Mouse (Mus musculus) heart, embryonic 16.5 days (tissue): Measurements from ENCODE around the gene Scn1b. TPM values are rescaled to one million over a fixed set of nuclear protein-coding genes. Genes with fewer than 3 reads are reported as not detected.
A peak's percentile ranks its signal among the peaks of the same experiment; 100 is the strongest.

Experiments
- ATAC-seq: fragments of 200-750 bp; cut with Nextera tagmentation; replicated peaks from 2 replicates; pipeline ENCODE4 v1.8.0; 2017; ENCODE audit warnings: moderate number of reproducible peaks; ENCODE audit not compliant: insufficient read depth, low FRiP score; ENCODE audit errors: extremely low read depth
- H3K27ac ChIP-seq: fragments of 300-500 bp; sonication (generic); 2 replicates; pipeline ENCODE4 v1.5.1; 2014; ENCODE audit warnings: mild to moderate bottlenecking, low read length, control low read depth, moderate library complexity
- H3K27me3 ChIP-seq: fragments of 300-500 bp; sonication (generic); 2 replicates; pipeline ENCODE4 v1.6.1; 2014; ENCODE audit warnings: low read length, mixed read lengths; ENCODE audit not compliant: control insufficient read depth, insufficient read depth
- H3K36me3 ChIP-seq: fragments of 300-500 bp; sonication (generic); 2 replicates; pipeline ENCODE4 v1.6.1; 2014; ENCODE audit not compliant: control insufficient read depth, insufficient read depth
- H3K4me1 ChIP-seq: fragments of 300-500 bp; sonication (generic); 2 replicates; pipeline ENCODE4 v1.6.1; 2014; ENCODE audit warnings: low read length, mixed read lengths; ENCODE audit not compliant: control insufficient read depth, insufficient read depth
- H3K4me2 ChIP-seq: fragments of 300-500 bp; sonication (generic); 2 replicates; pipeline ENCODE4 v1.6.1; 2014; ENCODE audit warnings: low read depth, mild to moderate bottlenecking, control low read depth, low read length
- H3K4me3 ChIP-seq: fragments of 300-500 bp; sonication (generic); 2 replicates; pipeline ENCODE4 v1.5.1; 2014; ENCODE audit warnings: mild to moderate bottlenecking, control low read depth, low read length
- H3K9ac ChIP-seq: fragments of 300-500 bp; sonication (generic); 2 replicates; pipeline ENCODE4 v1.6.1; 2014; ENCODE audit warnings: low read length, control low read depth
- H3K9me3 ChIP-seq: fragments of 300-500 bp; sonication (generic); replicated peaks from 2 replicates; pipeline ENCODE4 v1.6.1; 2016; ENCODE audit warnings: low read length; ENCODE audit not compliant: control insufficient read depth
- WGBS: fragments of 180-500 bp; shearing (Covaris S2); extraction: QIAGEN DNeasy Blood & Tissue Kit; methylation state at CpG from one replicate; pipeline ENCODE4 v1.1.7; 2014; 5-methylcytosine and 5-hydroxymethylcytosine counted together
- polyA plus RNA-seq: library from polyadenylated mRNA; unstranded; fragments of >200 nt; fragmentation: Nextera tagmentation; extraction: Ambion mirVana; gene quantifications from 2 replicates; pipeline ENCODE4 v1.2.1, GENCODE M21; 2015

The Scn1b gene
- polyA plus RNA-seq, 1 experiment from 2014 or later, result 2.8 TPM

- whole genome bisulfite sequencing, result 72% methylated on average over 5 of the region's 5 CpGs
Observed at GRCm38 (mm10) chr7:31124381-31124780, 2.4 kb downstream of the Scn1b start.

GRCm38 (mm10) chr7:31123697-31124096 lies 3.1 kb downstream of the Scn1b start:
- Histone ChIP-seq H3K4me3 (no peak overlapping the region), H3K27ac (no peak overlapping the region), H3K4me2 (no peak overlapping the region), H3K36me3 (peaks cover 3% of the 10 kb centered on the region), H3K27me3 (peaks cover 20% of the 10 kb centered on the region), H3K9ac (no peak overlapping the region), H3K9me3 (no peaks in the 10 kb centered on the region), H3K4me1 (peaks cover 10% of the 10 kb centered on the region)
- 76% methylated on average over 3 of the region's 3 CpGs for WGBS
- ATAC-seq, result no peak

More at GRCm38 (mm10) chr7:31124381-31124780, 2.4 kb downstream of the Scn1b start:
- peaks cover 9% of the 10 kb centered on the region for H3K36me3 ChIP-seq
- no peak overlapping the region for H3K27ac ChIP-seq
- H3K9ac ChIP-seq, result no peak overlapping the region
- peaks cover 20% of the 10 kb centered on the region for H3K27me3 ChIP-seq
- no peaks in the 10 kb centered on the region for H3K9me3 ChIP-seq
- no peak overlapping the region for H3K4me2 ChIP-seq
- no peak for ATAC-seq
- H3K4me1 ChIP-seq, result peaks cover 10% of the 10 kb centered on the region
- no peak overlapping the region for H3K4me3 ChIP-seq

- Histone ChIP-seq H3K4me3 (no peak overlapping the region), H3K4me1 (peaks cover 16% of the 10 kb centered on the region), H3K9ac (no peak overlapping the region), H3K9me3 (no peaks in the 10 kb centered on the region), H3K36me3 (no peaks in the 10 kb centered on the region), H3K27ac (no peak overlapping the region), H3K4me2 (no peak overlapping the region), H3K27me3 (peaks cover 20% of the 10 kb centered on the region)
- WGBS, result 83% methylated on average over 16 of the region's 16 CpGs
- ATAC-seq, result no peak
Observed at GRCm38 (mm10) chr7:31122641-31123631, 3.9 kb downstream of the Scn1b start.

GRCm38 (mm10) chr7:31119556-31119955 lies 7.2 kb downstream of the Scn1b start:
- no peak overlapping the region for H3K9ac ChIP-seq
- 79% methylated on average over 5 of the region's 5 CpGs for WGBS
- no peaks in the 10 kb centered on the region for H3K9me3 ChIP-seq
- H3K4me2 ChIP-seq, result no peak overlapping the region
- H3K4me3 ChIP-seq, result no peak overlapping the region
- peaks cover 20% of the 10 kb centered on the region for H3K4me1 ChIP-seq
- ATAC-seq, result no peak
- no peaks in the 10 kb centered on the region for H3K27me3 ChIP-seq
- no peaks in the 10 kb centered on the region for H3K36me3 ChIP-seq
- H3K27ac ChIP-seq, result no peak overlapping the region

- peak overlapping the region; percentile 23; the same call in 1 of the 2 replicates for H3K9ac ChIP-seq
- no peaks in the 10 kb centered on the region for H3K9me3 ChIP-seq
- ATAC-seq, result no peak
- H3K36me3 ChIP-seq, result no peaks in the 10 kb centered on the region
- no peaks in the 10 kb centered on the region for H3K27me3 ChIP-seq
- H3K27ac ChIP-seq, result peak overlapping the region; percentile 72
- WGBS, result 64% methylated on average over 7 of the region's 7 CpGs
- peaks cover 20% of the 10 kb centered on the region for H3K4me1 ChIP-seq
- H3K4me3 ChIP-seq, result no peak overlapping the region
- no peak overlapping the region for H3K4me2 ChIP-seq
Observed at GRCm38 (mm10) chr7:31118486-31118885, 8.3 kb downstream of the Scn1b start.

GRCm38 (mm10) chr7:31117465-31117864 lies 9.3 kb downstream of the Scn1b start:
- 90% methylated on average over 11 of the region's 11 CpGs for WGBS
- no peak for ATAC-seq
- Histone ChIP-seq H3K9ac (no peak overlapping the region), H3K9me3 (no peaks in the 10 kb centered on the region), H3K27ac (no peak overlapping the region), H3K4me2 (no peak overlapping the region), H3K4me1 (peaks cover 20% of the 10 kb centered on the region), H3K4me3 (no peak overlapping the region), H3K36me3 (no peaks in the 10 kb centered on the region), H3K27me3 (no peaks in the 10 kb centered on the region)

GRCm38 (mm10) chr7:31116721-31117145 lies 10.1 kb downstream of the Scn1b start:
- Histone ChIP-seq H3K36me3 (no peaks in the 10 kb centered on the region), H3K9ac (no peak overlapping the region), H3K4me3 (no peak overlapping the region), H3K9me3 (no peaks in the 10 kb centered on the region), H3K4me1 (peaks cover 20% of the 10 kb centered on the region), H3K27me3 (no peaks in the 10 kb centered on the region), H3K4me2 (no peak overlapping the region), H3K27ac (no peak overlapping the region)
- ATAC-seq, result no peak
- WGBS, result 55% methylated on average over 16 of the region's 16 CpGs

- Histone ChIP-seq H3K9me3 (no peaks in the 10 kb centered on the region), H3K4me1 (peaks cover 27% of the 10 kb centered on the region), H3K4me3 (no peak overlapping the region), H3K27me3 (no peaks in the 10 kb centered on the region), H3K27ac (peak overlapping the region; percentile 69), H3K9ac (peak overlapping the region; percentile 60), H3K36me3 (no peaks in the 10 kb centered on the region), H3K4me2 (peak overlapping the region; percentile 43)
- peak; percentile 79 for ATAC-seq
- WGBS, result 18% methylated on average over 17 of the region's 17 CpGs
Observed at GRCm38 (mm10) chr7:31115587-31116043, 11.2 kb downstream of the Scn1b start.

GRCm38 (mm10) chr7:31115182-31115581 lies 11.6 kb downstream of the Scn1b start, which contains the start of gene Hpn:
Gene Hpn, minus strand, starts transcription at chr7:31115290.
- H3K27ac ChIP-seq, result peak within 1 kb of the TSS; percentile 69
- no peaks in the 10 kb centered on the region for H3K27me3 ChIP-seq
- H3K4me3 ChIP-seq, result no peak within 1 kb of the TSS
- H3K36me3 ChIP-seq, result no peaks in the 10 kb centered on the region
- peak within 1 kb of the TSS; percentile 43 for H3K4me2 ChIP-seq
- H3K9me3 ChIP-seq, result no peaks in the 10 kb centered on the region
- 0 out of 2 replicates have a peak, but pooled peaks have one; percentile 26 for ATAC-seq
- H3K9ac ChIP-seq, result peak within 1 kb of the TSS; percentile 60
- peaks cover 27% of the 10 kb centered on the region for H3K4me1 ChIP-seq
- WGBS, result 27% methylated on average over 13 of the region's 15 CpGs
